Mouse (Mus musculus): ENCODE results near the gene Pdik1l. TPM values are rescaled to one million over a fixed set of nuclear protein-coding genes. Genes with fewer than 3 reads are reported as not detected.
A peak's percentile ranks its signal among the peaks of the same experiment; 100 is the strongest.

The Pdik1l gene
- polyA plus RNA-seq, 1 experiment from 2014 or later: 32.4 TPM

DNA sequence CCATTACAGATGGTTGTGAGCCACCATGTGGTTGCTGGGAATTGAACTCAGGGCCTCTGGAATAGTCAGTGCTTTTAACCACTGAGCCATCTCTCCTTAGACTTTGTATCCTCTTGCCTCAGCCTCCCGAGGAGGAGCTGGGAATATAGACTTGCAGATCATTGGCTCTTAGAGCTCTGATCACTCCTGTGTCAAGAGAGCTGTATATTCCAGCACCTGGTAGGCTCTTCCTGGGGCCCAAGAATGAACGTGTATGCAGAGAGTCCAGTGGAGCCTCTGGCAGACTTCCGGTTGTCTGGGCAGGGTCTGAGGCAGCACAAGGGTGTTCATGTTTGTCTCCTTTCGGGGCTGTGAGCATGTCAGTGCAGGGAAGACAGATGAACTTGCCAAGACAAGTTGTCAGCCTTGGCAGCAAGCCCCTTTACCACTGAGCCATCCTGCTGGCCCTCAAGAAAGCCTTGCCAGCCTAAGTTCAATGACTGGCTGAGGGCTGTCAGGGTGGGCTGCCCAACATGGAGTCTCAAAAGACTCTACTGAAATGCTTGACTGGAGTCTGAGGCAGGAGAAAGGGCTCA, 26.5 kb upstream of the Pdik1l start:
- Histone ChIP-seq H3K4me2 (no peak overlapping the region), H3K36me3 (ENCODE audit: poor library complexity, severe bottlenecking) (no peaks in the 10 kb centered on the region), H3K4me1 (no peaks in the 10 kb centered on the region), H3K9me3 (replicated peaks) (no peaks in the 10 kb centered on the region), H3K4me3 (no peak overlapping the region), H3K27ac (no peak overlapping the region), H3K9ac (no peak overlapping the region), H3K27me3 (no peaks in the 10 kb centered on the region)
- 81% methylated on average over 4 of the region's 4 CpGs for WGBS
- no peak for ATAC-seq

DNA sequence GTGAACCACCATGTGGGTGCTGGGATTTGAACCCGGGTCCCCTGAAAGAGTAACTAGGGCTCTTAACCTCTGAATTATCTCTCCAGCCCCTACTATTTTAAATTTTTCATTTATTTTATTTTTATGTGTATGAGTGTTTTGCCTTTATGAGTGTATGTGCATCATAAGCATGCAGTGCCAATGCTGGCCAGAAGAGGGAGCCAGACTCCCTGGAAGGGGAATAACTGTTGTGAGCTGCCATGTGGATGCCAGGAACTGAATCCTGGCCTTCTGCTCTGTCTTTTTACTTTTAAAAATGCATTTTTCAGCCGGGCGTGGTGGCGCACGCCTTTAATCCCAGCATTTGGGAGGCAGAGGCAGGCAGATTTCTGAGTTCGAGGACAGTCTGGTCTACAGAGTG, 25.2 kb upstream of the Pdik1l start:
- Histone ChIP-seq H3K4me1 (no peaks in the 10 kb centered on the region), H3K27me3 (no peaks in the 10 kb centered on the region), H3K4me3 (no peak overlapping the region), H3K27ac (no peak overlapping the region), H3K36me3 (ENCODE audit: poor library complexity, severe bottlenecking) (no peaks in the 10 kb centered on the region), H3K9ac (no peak overlapping the region), H3K9me3 (replicated peaks) (no peaks in the 10 kb centered on the region), H3K4me2 (no peak overlapping the region)
- ATAC-seq: no peak
- 96% methylated on average over 6 of the region's 6 CpGs for WGBS

DNA sequence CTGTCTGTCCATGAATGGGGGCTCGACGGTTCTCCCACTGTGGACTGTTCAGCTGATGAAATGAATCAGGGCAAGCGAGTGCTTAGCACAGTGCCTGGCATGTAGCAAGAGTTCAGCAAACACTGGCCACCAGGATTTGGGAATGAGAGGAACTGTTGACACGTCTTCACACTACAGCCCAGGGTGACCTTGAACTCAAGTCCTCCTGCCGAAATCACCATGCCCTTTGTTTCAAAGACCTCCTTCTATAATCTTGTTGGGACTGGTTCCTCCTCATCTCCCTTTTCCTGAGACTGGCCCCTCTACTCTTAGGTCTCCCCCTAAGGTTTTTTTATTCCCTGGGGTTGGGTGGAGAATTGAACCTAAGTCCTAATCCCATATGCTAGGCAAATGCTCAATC, 24.6 kb upstream of the Pdik1l start:
- no peak overlapping the region for H3K4me3 ChIP-seq
- no peak for ATAC-seq
- H3K27ac ChIP-seq: no peak overlapping the region
- no peak overlapping the region for H3K9ac ChIP-seq
- no peaks in the 10 kb centered on the region for H3K36me3 ChIP-seq (ENCODE audit: poor library complexity, severe bottlenecking)
- no peaks in the 10 kb centered on the region for H3K27me3 ChIP-seq
- no peak overlapping the region for H3K4me2 ChIP-seq
- H3K9me3 ChIP-seq (replicated peaks): no peaks in the 10 kb centered on the region
- H3K4me1 ChIP-seq: peaks cover 5% of the 10 kb centered on the region
- 95% methylated on average over 5 of the region's 5 CpGs for WGBS

DNA sequence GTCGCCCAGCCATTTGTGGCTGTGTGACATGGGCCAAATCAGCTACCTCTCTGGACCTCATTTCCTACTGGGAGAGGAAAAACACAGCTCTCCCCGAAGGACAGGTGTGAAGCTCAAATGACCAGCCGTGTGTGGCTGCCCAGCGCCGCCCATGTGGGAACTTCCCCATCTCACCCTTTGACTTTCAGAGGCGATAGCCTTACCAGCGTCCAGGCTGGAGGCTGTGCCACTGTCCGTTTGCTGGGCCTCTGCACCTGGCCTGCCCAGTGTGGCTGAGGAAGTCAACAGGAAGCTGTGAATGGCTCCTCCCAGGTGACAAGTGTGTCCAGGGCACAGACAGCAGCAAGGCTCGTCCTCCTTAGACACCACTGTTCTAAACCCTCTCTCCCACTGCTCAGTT, 24.1 kb upstream of the Pdik1l start:
- Histone ChIP-seq H3K27ac (no peak overlapping the region), H3K9me3 (replicated peaks) (no peaks in the 10 kb centered on the region), H3K9ac (no peak overlapping the region), H3K4me1 (peaks cover 9% of the 10 kb centered on the region), H3K4me3 (no peak overlapping the region), H3K4me2 (no peak overlapping the region), H3K36me3 (ENCODE audit: poor library complexity, severe bottlenecking) (no peaks in the 10 kb centered on the region), H3K27me3 (no peaks in the 10 kb centered on the region)
- WGBS: 90% methylated on average over 9 of the region's 9 CpGs
- no peak for ATAC-seq

DNA sequence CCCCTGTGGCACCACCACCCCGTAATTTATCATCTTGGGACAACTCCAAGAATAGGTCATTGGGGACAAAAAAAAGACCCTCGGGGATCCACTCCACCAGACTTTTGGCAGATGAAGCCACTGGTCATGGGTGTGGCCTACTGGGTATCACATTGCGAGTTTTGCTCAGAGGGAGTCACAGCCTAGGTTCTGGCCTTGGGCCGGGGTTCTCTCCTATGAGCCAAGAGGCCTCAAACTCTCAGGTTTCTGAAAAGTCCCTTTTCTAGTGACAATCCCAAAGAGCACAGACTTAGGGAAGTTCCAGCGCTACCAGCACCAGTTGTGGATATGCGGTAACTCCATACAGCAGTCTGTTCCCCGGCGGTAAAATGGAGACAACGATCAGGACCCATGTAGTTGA, 23.0 kb upstream of the Pdik1l start:
- Histone ChIP-seq H3K9me3 (replicated peaks) (no peaks in the 10 kb centered on the region), H3K4me3 (no peak overlapping the region), H3K4me1 (peaks cover 9% of the 10 kb centered on the region), H3K36me3 (ENCODE audit: poor library complexity, severe bottlenecking) (no peaks in the 10 kb centered on the region), H3K27ac (no peak overlapping the region), H3K4me2 (no peak overlapping the region), H3K27me3 (no peaks in the 10 kb centered on the region), H3K9ac (no peak overlapping the region)
- 92% methylated on average over 9 of the region's 9 CpGs for WGBS
- ATAC-seq: no peak

DNA sequence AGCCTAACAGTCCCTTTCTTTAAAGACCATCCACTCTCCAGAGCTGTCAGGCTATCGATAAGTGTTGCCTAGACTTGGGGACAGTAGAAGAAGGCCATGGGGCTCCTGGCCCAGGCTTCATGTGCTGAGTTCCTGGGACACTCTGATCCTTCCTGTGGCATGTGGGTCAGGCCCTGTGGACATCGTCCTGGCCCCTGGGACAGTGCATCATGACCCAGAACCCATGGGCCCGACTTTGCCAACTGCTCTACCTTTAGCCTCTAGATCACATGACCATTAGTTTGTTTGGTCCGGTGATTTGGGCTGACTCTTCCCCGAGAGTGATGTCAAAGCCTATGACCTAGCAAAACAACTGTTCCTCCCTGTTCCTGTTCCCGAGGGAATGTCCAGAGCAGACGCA, 22.4 kb upstream of the Pdik1l start:
- no peak overlapping the region for H3K4me2 ChIP-seq
- WGBS: 93% methylated on average over 7 of the region's 7 CpGs
- H3K9ac ChIP-seq: no peak overlapping the region
- H3K36me3 ChIP-seq (ENCODE audit: poor library complexity, severe bottlenecking): no peaks in the 10 kb centered on the region
- peaks cover 9% of the 10 kb centered on the region for H3K4me1 ChIP-seq
- no peak overlapping the region for H3K27ac ChIP-seq
- H3K4me3 ChIP-seq: no peak overlapping the region
- ATAC-seq: no peak
- no peaks in the 10 kb centered on the region for H3K27me3 ChIP-seq
- H3K9me3 ChIP-seq (replicated peaks): no peaks in the 10 kb centered on the region

DNA sequence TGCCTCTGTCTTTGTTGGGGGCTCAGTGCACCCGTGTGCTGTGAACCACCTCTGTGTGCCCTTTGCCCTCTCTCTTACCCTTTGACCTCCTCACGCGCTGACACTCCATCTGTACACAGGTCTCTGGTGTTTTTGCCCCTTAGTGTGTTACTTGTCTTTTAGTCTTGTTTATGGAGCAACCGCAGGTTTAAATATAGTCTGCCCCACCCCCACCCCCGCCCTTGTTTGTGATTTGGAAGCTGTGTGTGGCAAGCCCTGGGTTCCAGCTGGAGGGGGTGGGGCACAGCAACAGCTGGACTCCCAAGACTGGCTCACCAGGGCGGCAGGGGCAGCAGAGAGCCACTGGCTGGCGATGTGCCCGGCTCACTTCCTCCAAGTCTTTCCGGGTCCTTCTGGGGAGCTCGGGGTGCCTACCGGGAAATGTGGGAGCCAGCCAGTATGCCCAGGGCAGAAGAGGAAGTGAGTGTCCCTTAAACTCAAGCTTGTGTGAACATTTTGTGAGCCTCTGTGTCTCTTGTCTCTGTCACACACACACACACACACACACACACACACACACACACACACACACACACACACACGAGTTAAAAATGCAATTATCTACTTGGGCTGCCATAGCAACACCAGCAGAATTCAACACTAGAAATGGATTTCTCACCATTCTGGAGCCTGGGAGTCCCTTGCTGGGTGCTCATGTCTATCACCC, 19.8 kb upstream of the Pdik1l start:
- Histone ChIP-seq H3K36me3 (ENCODE audit: poor library complexity, severe bottlenecking) (no peaks in the 10 kb centered on the region), H3K4me1 (peaks cover 9% of the 10 kb centered on the region), H3K9ac (no peak overlapping the region), H3K9me3 (replicated peaks) (no peaks in the 10 kb centered on the region), H3K27me3 (no peaks in the 10 kb centered on the region), H3K4me2 (peak overlapping the region; percentile 25; the same call in 1 of the 2 replicates), H3K27ac (peak overlapping the region; percentile 35), H3K4me3 (no peak overlapping the region)
- ATAC-seq: peak; percentile 41; the same call in 1 of the 2 replicates
- WGBS: 20% methylated on average over 12 of the region's 12 CpGs

DNA sequence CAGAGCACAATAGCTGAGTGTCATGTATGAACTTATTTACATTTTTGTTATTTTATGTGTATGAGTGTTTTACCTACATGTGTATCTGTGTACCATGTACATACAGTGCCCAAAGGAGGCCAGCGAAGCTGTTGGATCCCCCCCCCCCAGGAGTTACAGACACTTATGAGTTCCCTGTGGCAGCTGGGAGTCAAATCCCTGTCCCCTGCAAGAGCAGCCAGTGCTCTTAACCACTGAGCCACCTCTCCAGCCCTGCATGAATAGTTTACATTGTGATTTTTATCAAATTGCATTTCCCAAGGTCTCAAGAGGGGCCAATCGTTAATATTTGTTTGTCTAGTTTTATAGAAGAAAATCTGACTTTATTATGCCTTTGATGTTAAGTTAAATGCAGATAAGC, 19.3 kb upstream of the Pdik1l start:
- Histone ChIP-seq H3K9me3 (replicated peaks) (no peaks in the 10 kb centered on the region), H3K4me2 (peak overlapping the region; percentile 25; the same call in 1 of the 2 replicates), H3K36me3 (ENCODE audit: poor library complexity, severe bottlenecking) (no peaks in the 10 kb centered on the region), H3K9ac (no peak overlapping the region), H3K4me1 (peaks cover 9% of the 10 kb centered on the region), H3K27me3 (no peaks in the 10 kb centered on the region), H3K27ac (no peak overlapping the region), H3K4me3 (no peak overlapping the region)
- ATAC-seq: no peak
- 77% methylated on average over 2 of the region's 2 CpGs for WGBS

DNA sequence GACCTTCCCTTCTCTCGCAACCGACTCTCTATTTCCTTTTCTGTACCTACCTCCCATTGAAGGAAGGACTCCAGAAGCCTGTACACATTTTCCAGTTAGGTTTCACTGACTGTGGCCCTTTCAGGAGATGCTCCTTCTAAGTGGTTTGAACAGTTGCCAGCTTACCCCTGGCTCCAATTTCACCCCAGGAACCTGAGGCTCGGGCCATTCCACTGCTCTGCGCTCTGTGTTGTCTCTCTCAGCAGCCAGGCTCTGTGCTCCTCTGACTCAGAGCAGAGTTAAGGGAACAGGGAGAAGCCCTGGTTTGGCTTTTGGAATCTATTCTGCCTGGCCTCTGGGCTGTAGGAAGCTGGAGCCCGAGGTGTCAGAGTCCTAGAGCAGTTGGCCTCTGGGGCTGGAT, 14.4 kb upstream of the Pdik1l start:
- peaks cover 2% of the 10 kb centered on the region for H3K4me1 ChIP-seq
- H3K27me3 ChIP-seq: no peaks in the 10 kb centered on the region
- H3K9ac ChIP-seq: no peak overlapping the region
- H3K4me3 ChIP-seq: no peak overlapping the region
- 91% methylated on average over 5 of the region's 5 CpGs for WGBS
- H3K4me2 ChIP-seq: no peak overlapping the region
- H3K36me3 ChIP-seq (ENCODE audit: poor library complexity, severe bottlenecking): no peaks in the 10 kb centered on the region
- ATAC-seq: no peak
- no peaks in the 10 kb centered on the region for H3K9me3 ChIP-seq (replicated peaks)
- H3K27ac ChIP-seq: no peak overlapping the region

DNA sequence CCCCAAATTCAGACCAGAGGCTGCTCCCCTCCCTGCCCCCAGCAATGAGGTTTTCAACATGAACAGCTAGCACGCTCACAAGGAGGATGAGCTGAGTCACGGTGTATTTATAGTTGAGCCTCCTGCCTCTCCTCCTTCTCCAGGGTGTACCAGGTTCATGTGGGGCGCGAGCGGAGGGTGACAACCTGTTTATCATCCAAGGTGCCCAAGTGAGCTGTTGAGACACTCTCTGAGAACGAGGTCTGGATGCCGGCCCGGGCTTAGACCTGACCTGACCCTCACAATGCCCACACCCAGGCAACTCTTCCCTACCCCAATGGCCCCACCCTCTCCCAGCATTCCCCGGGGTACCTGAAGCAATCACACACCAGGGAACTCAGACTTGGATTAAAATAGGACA, 12.6 kb upstream of the Pdik1l start:
- Histone ChIP-seq H3K9ac (no peak overlapping the region), H3K4me3 (no peak overlapping the region), H3K4me2 (no peak overlapping the region), H3K27ac (no peak overlapping the region), H3K27me3 (no peaks in the 10 kb centered on the region), H3K9me3 (replicated peaks) (no peaks in the 10 kb centered on the region), H3K4me1 (no peaks in the 10 kb centered on the region), H3K36me3 (ENCODE audit: poor library complexity, severe bottlenecking) (no peaks in the 10 kb centered on the region)
- no peak for ATAC-seq
- 80% methylated on average over 9 of the region's 9 CpGs for WGBS

DNA sequence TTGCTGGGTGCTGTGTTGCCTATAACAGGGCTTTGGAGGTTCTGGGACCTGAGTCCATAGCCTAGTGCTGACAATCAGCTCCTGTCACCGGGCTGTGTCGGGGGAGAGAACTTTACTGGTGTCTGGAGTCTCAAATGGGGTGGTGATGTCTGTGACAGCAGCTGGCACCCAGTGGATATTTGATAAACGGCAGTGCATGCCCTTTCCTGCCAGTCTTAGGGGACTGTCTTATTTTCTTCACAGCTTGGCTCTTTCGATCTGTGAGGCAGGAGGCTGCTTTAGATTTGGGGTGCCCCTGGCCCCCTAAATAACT, 11.8 kb upstream of the Pdik1l start:
- no peak overlapping the region for H3K4me2 ChIP-seq
- no peak overlapping the region for H3K4me3 ChIP-seq
- WGBS: 82% methylated on average over 4 of the region's 4 CpGs
- no peak overlapping the region for H3K27ac ChIP-seq
- no peaks in the 10 kb centered on the region for H3K27me3 ChIP-seq
- ATAC-seq: no peak
- no peaks in the 10 kb centered on the region for H3K9me3 ChIP-seq (replicated peaks)
- H3K4me1 ChIP-seq: no peaks in the 10 kb centered on the region
- no peak overlapping the region for H3K9ac ChIP-seq
- H3K36me3 ChIP-seq (ENCODE audit: poor library complexity, severe bottlenecking): no peaks in the 10 kb centered on the region

DNA sequence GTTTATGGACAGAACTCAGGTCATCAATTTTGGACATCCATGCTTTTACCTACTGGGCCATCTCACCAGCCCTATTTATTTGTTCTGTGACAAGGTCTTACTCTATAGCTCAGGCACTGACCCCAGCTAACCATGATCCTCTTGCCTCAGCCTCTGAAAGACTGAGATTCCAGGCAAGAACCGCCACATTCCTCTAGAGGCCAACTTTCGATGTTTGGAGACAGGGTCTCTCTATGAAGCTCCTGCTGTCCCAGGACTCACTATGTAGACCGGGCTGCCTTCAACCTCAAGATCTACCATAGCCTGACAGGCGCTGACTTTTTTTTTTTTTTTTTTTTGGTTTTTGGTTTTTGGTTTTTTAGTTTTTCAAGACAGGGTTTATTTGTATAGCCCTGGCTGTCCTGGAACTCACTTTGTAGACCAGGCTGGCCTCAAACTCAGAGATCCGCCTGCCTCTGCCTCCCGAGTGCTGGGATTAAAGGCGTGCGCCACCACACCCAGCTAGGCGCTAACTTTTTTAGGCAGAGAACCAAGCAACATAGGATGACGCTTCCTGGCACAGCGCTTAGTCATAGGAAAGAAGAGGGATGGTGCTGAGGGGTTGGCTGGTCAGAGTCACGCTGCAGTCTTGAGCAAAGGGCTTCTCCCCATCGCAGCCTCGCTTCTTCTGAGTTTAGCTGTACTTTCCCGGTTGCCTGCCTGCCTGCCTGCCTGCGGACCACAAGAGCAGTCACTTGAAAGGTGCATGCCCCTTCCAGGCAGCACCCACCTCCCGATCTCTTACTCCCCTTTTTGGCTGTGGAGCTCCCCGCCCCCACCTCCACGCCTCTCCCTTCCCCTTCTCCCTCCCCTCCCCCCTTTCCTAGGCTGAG, 11.2 kb upstream of the Pdik1l start:
- H3K27ac ChIP-seq: no peak overlapping the region
- H3K4me3 ChIP-seq: no peak overlapping the region
- H3K9me3 ChIP-seq (replicated peaks): no peaks in the 10 kb centered on the region
- H3K9ac ChIP-seq: no peak overlapping the region
- H3K4me2 ChIP-seq: no peak overlapping the region
- H3K27me3 ChIP-seq: no peaks in the 10 kb centered on the region
- WGBS: 80% methylated on average over 19 of the region's 19 CpGs
- H3K36me3 ChIP-seq (ENCODE audit: poor library complexity, severe bottlenecking): no peaks in the 10 kb centered on the region
- no peaks in the 10 kb centered on the region for H3K4me1 ChIP-seq
- no peak for ATAC-seq

Data from forebrain, embryonic 13.5 days (tissue).